Mouse (Mus musculus) urinary bladder, postnatal 36 days (tissue): ENCODE measurements around the gene Btk.

Experiments used
- DNase-seq, 2 experiments: peaks; one replicate each; pipeline ENCODE4 v3.0.0; 2022; ENCODE audit warnings: low spot score in 2 of 2, mixed read lengths in 1 of 2

Gene Btk

GRCm38 (mm10) chrX:134582888-134583669, at the start of gene Btk:
TSS of gene Btk (minus strand) at chrX:134583570.
- DNase-seq, result no peak

GRCm38 (mm10) chrX:134632710-134633109, 49.3 kb upstream of the Btk start:
- DNase-seq, result no peak

DNA sequence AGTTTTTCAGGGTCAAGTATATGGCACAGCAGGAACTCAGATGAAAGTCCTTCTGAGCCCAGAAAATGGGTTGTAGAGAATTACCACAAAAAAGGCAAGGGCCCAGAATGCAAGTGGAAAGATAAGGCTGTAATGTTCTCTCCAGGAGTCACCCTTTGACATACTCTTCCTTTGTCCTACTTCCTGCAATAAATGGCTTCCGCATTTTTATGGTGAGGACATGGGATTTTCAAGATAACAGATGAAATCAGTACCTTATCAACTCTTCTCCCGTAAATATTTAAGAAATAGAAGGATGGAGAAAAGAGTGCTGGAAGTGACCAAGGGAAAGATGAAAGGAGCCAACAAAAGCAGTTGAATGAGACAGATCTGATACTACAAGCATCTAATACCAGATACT, 44.8 kb upstream of the Btk start:
- no peak for DNase-seq

DNA sequence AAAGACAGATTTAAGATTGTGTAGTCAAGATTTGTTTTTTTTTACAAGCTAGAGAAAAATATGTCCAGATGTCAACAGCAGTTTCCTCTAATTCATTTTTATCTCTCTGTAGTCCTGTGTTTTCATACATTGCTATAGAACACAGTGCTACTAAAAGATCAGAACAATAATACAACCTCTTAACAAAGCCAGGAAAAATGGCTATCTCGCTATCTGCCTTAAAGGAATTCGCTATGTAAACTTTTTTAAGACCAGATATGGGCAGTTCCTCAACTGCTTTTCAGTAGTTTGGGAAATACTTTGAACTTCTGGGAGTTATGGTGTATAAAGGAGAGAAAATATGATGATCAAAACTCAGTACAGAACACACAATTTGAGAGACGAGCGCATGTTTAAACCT, 40.0 kb upstream of the Btk start:
- DNase-seq, result no peak

GRCm38 (mm10) chrX:134621685-134622084, 38.3 kb upstream of the Btk start:
- no peak for DNase-seq

- no peak for DNase-seq
Observed at GRCm38 (mm10) chrX:134620254-134620865, 37.0 kb upstream of the Btk start.

GRCm38 (mm10) chrX:134619695-134620094, 36.3 kb upstream of the Btk start:
- DNase-seq, result no peak

DNA sequence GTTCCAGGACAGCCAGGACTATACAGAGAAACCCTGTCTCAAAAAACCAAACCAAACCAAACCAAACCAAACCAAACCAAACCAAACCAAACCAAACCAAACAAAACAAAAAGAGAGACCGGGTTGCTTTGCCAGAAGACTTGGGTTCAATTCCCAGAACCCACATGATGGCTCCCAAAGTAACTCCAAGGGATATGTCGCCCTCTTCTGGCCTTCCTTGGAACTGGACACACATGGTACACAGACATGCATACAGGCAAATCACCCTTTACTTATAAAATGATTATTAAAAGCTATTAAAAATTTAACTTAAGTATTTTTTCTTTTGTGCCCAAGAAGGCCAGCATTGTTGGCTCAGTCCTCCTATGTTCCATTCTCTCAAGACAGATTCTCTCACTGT, 30.9 kb upstream of the Btk start:
- DNase-seq, result no peak

- peak; percentile 13 to 26 for DNase-seq
Observed at GRCm38 (mm10) chrX:134612285-134612959, 29.1 kb upstream of the Btk start.

GRCm38 (mm10) chrX:134610984-134611383, 27.6 kb upstream of the Btk start:
- DNase-seq, result no peak

- DNase-seq, result no peak
Observed at GRCm38 (mm10) chrX:134609472-134609871, 26.1 kb upstream of the Btk start.

GRCm38 (mm10) chrX:134601380-134602120, 18.2 kb upstream of the Btk start:
- no peak for DNase-seq

- DNase-seq, result peak; percentile 81 to 86
Observed at GRCm38 (mm10) chrX:134600659-134601379, 17.4 kb upstream of the Btk start, which contains the start of the genes Gla and Hnrnph2. TSS of gene Gla (minus strand) at chrX:134601125. TSS of gene Hnrnph2 (plus strand) at chrX:134601179.

DNA sequence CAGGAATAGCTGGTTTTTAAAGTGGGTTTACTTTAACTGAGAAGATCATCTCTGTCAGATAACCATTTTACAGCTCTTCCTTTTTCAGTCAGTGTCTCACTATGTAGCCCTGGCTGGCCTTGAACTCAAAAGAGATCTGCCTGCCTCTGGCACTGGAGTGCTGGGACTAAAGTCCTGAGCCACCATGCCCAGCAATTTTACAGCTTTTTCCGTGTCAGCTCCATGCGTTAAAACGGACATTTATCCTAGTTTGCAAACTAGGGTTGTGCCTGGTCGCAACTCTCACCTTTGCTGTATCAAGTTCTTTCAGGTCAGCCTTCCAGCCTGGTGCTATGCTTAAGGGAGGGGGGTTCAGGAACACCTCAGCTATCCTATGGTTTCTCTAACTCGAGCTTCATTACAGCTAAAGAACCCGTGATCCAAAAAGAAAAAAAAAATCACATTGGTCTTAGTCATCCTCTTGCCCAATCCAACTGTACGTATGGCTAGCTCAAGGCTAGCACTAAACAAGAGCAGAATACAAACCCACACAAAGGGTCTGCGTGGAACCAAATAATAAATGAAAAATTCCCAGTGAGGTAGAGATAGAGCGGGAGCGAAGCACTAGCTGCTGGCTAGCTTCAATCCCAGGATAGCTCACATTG, 16.7 kb upstream of the Btk start:
- DNase-seq, result no peak

GRCm38 (mm10) chrX:134589836-134590235, 6.5 kb upstream of the Btk start:
- DNase-seq, result no peak

DNA sequence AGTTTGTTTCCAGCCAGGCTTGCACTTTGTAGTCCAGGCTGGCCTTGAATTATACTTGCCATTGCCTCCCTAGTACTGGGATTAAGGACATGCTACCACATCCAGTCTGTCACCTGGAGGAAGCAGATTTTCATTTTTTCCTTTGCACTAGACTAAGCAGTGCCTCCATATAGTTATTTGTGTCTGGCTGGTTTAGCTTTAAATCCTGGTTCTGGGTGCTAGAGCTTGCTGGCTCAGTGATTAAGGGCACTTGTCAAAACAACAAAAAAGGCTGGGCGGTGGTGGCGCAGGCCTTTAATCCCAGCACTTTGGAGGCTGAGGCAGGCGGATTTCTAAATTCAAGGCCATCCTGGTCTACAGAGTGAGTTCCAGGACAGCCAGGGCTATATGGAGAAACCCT, 5.6 kb upstream of the Btk start:
- DNase-seq, result no peak

GRCm38 (mm10) chrX:134588261-134588660, 4.9 kb upstream of the Btk start:
- DNase-seq, result no peak

GRCm38 (mm10) chrX:134586447-134586846, 3.1 kb upstream of the Btk start:
- DNase-seq, result no peak

DNA sequence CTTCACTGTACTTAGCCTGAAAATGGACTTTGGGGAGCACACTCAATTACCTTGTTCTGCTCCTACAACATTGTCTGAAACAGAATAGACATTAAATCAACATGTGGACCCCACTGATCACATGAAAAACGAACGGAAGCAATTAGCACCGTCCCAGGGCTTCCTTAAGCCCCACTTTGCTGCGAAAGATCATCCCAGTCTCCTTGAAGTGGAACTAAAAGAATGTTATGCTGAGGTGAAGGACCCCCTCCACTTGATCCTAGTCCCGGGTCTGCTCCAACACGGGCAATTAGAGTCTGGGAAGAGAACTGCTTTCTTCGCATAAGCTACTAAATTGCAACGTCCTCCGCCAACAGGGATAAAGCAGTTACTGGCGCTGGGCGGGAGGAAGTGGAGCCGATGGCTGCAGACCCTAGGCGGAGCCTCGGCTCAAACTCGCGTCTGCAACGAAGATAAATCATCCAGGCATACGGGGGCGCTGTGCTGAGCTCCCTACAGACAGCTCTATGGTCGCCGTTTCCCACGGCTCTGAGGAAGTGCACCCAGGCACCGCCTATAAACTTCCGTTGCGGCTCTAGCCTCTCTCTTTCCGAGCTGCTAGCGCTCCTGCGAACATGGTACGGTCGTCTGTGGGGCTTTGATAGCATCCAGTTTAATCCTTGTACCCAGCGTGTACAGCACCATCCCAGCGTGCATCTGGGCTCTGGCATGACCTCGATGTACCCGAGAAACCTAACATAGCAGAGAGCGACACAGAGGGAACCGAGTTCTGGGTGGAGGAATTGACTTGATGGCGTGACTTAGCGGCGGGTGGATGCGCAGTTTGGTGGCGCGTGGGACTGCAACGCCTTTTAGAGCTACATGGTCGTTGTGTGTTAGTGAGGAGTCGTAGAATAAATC, 2.0 kb upstream of the Btk start, which contains the start of gene Rpl36a:
Gene Rpl36a (plus strand): TSS at position 552 of the 900 bp plus-strand sequence.
- DNase-seq, result peak; percentile 82 to 89

DNA sequence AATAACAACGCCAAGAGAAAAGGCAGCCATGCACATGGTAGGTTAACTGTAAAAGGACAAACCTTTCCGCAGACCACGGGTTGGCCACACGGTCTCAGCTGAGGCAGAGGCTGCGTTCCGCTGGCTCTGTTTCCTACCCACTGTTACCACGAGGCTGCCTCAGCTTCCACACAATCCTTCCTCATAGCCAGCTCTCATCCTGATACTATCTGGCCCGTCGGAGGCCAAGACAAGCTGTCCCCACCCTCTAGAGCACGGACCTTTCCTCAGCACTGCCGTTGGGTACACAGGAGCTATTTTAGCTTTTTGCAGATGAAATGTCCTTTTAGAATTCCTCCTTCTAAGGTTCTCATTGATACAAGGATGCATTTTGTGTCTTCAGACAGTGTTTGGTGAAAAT, 1.1 kb downstream of the Btk start:
- no peak for DNase-seq
